Mouse (Mus musculus) T-helper 1 cell (primary cell): ENCODE measurements around the gene Zp2.

ENCODE experiments used
- in situ Hi-C: fragments of 300-600 bp; cut with MboI, MseI; formaldehyde crosslinking; loops from one replicate; pipeline ENCODE4 v1.15.1; 2025; ENCODE audit warnings: high pct_unique_total_duplicates

Zp2 gene

DNA sequence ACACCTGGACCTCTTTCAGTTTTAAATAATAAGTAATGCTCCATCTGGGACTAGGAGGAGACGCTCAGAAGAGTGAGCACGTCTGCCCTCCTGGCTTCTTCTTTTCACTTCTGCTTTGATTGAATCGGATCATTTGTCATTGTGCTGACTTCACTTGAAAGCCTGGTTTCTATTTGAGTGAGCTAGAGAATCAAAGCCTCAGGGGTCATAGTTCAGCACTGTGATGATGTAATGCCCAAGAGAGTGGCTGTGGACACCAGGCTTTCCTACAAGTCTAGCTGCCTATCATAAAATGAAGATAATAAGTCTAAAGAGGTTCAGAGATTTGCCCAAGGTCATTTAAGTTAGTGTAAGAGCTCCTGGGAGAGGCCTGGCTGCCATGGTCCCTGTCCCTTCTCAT is 5.2 kb upstream of the Zp2 start:
- in situ Hi-C loops = no loop called here

DNA sequence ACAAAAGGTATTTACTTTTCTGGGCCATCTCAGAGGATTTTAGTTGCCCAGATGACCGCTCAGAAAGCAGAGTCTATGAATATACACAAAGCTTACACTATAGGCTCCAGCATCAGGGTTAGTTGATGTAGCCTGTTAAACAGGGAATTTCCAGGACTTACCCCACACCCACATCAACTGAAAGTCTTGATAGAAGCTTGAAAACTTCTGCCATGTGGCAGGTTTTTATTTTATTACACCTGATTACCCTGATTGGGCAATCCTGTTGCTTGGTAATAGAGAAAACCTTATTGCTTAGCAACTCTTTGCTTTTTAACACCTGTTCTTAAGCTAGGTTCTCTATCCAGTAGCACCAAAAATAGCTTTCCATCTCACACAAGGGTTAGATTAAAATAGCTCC is 2.3 kb downstream of the Zp2 start:
- in situ Hi-C loops = no loop called here

DNA sequence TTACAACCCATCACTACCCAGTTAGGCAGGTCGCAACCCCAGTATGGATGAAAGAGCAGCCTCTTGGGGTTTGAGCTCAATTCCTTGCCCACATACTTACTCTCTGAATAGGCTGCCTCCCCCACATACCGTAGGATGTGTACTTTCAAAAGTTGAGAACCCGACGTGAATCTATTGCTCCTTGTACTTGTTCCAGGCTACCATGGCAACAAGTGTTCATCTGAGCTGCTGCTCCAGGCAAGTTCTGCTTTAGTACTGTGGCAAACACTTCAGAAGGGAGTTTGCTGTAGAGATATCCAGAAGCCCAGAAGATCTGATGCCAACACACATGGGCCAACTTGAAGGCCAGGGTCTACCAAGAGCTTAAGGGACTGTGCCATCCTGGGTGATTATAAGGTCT is 16.1 kb downstream of the Zp2 start:
- in situ Hi-C loops = no loop called here

DNA sequence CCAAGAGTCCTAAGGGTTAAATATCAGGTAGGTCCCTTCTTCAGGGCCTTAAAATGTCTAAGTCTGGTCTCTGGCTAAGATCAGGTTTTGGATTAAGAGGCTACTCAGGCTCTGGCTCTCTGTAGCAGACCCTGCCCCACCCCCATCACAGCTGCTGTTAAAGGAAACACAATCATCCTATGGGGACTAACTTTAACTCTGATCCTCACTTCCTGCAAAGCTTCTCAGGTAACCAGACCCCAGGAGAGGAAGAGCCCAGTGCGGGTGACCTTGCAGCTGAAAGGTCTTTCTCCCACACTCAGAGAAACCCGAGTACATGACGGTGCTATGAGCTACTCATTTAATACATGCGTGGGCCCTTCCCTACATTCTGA is 17.4 kb downstream of the Zp2 start:
- in situ Hi-C loops = no loop called here

DNA sequence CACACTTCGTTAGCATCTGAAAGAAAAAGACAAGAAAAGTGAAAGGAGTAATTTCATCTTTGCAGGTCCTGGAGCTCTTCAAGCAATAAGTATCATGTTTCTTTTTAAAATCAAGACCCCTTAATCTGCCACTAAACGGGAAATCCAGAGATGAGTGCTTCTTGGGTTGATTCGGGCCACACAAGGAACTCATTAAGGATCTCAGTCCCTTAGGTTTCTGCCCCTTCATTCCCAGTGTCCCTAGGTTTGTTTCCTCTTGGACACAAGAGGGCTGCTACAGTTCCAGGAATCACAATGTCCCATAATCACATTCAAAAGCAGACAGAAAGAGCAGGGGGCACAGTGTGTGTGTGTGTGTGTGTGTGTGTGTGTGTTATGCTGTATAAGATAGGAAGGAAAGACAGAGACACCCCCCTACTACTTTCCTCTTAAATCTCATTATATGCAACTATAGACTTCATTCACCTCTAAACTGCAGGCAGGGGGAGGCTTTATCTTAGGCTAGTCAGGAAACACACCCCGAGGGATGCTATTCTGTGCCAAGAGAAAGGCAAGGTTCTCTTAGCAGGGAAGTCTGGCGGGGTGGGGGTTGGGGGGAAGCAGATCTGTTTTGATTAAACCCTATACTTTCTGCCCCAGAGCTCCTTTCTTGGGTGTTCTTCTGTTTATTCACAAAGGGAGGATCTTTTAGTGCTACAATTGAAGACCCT is 18.0 kb downstream of the Zp2 start:
- in situ Hi-C loops = no loop called here

DNA sequence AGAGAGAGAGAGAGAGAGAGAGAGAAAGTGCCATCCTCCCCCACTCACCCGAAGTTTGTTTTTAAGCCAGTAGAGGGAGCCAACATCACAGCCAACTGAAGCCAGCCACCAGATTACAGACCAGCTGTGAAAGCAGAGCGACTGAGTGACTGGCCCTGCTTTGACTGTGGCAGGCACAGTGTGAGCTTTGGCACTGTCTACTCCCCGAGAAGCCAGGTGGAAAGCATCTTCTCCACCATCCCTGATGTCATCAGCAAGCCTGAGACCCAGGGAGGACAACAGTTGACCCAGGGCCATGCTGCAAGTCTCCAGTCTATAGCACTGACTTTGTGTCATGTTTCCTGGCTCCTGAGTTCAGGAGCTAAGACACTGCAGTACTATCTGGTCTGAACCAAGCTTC is 20.2 kb downstream of the Zp2 start:
- in situ Hi-C loops = loop anchor here (25.0 kb wide), 1 partner anchor 637 kb away; no protein-coding TSS in a partner anchor

DNA sequence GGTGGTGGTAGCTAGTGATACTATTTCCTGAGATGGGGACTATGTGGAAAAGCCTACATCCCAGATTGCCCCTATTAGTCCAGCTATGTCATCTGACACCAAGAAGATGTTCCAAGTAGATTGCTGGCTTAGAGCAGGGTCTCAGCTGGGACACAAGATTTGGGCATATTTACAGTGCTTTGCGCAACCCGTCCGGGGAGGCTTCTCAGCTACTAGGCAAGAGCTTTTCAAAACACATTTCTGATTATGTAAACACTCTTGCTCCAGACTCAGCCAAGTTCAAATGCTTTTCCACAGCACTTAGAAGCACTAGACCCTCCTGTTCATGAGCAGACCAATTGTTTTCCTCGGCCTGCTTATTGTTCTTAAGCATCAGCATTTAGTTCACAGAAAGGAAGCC is 21.3 kb downstream of the Zp2 start:
- in situ Hi-C loops = loop anchor here (25.0 kb wide), 1 partner anchor 639 kb away; no protein-coding TSS in a partner anchor

DNA sequence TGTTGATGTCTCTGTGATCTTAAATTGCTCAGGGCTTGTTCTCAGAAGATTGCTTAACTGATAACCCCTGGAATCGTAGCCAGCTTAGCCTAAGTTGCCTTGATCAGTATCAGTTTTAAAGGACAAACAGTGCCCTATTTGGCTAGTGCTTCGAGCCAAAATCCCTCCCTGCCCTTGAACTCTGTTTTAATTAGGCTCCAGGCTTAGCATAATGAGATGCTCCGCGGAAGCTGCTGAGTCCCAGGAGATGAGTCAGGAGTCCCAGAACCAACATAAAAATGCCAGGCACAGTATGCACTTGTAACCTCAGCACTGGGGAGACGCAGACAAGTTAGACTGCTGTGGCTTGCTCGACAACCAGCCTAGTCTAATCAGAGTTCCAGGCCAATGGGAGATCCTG is 27.6 kb downstream of the Zp2 start:
- in situ Hi-C loops = loop anchor here (10.0 to 25.0 kb wide), 2 partner anchors 645 to 987 kb away; no protein-coding TSS in a partner anchor

DNA sequence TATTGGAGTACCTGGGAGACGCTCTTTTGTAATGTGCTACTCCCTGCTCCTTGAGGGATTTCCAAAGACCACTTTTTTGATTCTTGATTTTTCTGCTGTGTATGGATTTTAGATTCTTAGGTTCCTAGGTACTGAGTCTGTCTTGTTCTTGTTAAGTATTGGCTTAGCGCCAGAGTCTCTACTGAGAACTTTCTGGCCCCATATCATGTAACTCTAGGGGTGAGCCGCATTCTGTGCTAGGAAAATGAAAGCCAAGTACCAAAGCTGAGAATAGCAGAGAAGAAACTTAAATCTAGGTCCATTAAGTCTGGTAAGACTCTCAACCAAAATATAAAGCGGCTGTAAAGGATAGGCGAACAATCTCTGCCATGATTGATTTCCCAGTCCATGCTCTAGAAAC is 28.1 kb downstream of the Zp2 start:
- in situ Hi-C loops = loop anchor here (10.0 to 25.0 kb wide), 2 partner anchors 645 to 988 kb away; no protein-coding TSS in a partner anchor

DNA sequence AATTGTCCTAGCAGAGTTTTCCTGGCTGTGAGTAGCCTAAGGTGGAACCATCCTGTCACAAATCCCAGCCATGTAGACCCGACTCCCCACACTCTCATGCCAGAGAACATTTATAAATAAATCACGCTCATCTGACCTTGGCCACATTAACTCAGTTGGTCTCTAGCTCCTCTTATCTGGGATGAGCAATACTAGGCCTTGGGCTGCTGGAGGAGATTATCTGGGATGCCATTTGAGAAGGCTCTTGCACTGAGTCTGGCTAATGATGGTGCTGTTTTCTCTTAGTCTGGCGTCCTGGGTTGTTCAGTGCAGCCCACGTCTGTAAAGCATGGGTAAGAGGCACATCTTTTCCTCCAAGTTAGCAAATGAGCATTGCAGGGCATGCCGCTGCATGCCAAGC is 35.4 kb downstream of the Zp2 start:
- in situ Hi-C loops = loop anchor here (10.0 to 25.0 kb wide), 2 partner anchors 653 to 995 kb away; no protein-coding TSS in a partner anchor

DNA sequence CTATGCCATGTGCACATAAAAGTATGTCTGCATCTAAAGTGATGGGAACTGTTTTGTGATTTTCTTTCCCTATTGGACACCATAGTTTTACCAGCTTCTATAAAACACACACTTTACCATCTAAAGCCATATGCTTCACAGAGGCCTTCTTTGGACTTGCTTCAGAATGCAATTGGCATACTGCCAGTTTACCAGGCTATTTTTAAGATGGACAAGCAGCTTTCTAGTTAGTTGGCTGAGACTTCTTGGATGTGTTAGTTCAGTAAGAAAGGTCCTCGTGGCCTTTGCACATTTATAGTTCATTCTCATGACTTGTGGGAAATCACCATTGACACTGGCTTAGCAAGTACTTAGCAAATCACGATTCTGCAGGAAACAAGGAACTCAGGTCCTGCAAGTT is 38.7 kb downstream of the Zp2 start:
- in situ Hi-C loops = loop anchor here (25.0 kb wide), 1 partner anchor 656 kb away; no protein-coding TSS in a partner anchor

DNA sequence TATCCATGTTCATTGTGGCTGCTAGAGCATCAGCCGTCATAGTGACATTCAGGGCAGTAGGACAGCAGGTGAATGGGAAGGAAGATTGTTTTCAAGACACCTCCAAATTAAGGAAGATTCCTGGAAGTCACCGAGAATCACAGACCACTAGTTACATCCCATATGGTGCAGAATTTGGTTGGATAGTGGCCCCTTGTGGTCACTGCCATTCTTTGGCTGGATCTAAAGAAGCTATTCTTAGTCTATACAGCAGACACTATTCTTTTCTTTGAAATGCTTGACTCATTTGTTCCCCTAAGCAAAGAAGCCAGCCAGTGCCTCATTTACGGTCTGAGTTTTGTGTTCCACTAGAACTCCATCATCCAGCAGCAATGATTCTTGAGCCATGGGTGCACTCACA is 40.1 kb downstream of the Zp2 start:
- in situ Hi-C loops = loop anchor here (25.0 kb wide), 1 partner anchor 657 kb away; no protein-coding TSS in a partner anchor

DNA sequence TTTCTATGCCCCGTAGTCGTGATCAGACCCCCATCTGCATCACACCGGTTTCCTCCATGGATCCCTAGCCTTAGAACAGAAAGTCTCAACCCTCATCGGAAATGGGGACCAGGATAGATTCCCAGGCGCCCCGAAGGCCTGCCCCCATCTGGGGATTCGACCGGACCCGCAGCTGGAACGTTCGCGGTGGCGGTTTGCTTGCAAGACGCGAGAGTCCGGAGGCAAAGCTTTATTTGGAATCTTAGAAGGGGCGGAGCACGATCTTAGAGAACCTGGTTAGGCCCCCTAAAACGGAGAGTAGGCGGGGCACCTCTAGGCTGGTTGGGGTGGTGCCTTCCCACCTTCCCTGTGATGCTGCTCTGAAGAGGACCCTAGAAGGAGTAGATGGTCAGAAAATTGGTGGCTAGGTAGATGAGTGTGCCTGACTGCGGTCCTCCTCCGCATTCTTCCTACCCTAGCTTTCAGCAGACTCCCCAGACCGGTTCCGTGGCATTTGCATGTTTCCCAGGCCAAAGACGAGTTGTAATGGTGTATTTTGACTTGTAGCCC is 42.0 kb downstream of the Zp2 start:
- in situ Hi-C loops = loop anchor here (25.0 kb wide), 1 partner anchor 659 kb away; no protein-coding TSS in a partner anchor

DNA sequence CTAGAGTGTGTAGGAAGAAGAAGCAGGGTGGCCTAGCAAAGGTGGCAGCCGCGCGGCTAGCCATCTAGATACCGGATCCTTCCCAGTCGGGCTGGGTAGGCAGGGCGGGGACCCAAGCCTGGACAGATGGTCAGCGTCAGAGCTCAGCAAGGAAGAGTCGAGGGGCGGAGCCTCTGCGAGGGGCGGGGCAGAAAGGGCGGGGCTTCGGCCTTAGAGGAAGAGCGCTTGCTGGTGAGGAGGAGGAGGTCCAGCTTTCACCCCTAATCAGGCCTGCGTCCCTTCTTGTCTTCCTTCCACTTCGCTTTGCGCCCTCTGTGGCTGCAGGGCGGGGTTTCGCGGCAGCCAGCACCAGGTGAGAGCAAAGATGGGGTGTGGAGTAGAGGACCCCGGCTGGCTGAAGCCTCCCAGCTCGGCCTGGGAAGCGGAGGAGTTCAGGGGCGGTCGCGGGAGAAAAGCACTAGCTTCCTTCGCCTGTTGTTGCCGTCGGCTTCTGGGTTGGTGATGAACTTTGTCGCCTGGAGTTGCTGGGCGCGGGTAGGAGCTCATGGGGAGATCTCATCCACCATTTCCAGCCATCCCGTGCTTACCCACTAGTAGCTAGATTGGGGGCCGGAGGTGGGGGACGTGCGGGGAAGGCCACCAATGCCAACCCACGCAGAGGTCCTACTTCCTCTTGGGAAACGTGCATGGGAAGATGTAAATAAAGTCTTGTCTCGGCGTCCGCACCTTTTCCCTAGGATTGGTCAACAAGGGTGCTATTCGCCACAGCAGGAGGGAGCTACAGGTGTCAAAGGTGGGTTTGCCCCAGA is 42.7 kb downstream of the Zp2 start, which contains the start of gene Tmem159:
Tmem159 (plus strand) TSS at position 190 of the 809 bp plus-strand sequence.
- in situ Hi-C loops = loop anchor here (25.0 kb wide), 1 partner anchor 660 kb away; no protein-coding TSS in a partner anchor

DNA sequence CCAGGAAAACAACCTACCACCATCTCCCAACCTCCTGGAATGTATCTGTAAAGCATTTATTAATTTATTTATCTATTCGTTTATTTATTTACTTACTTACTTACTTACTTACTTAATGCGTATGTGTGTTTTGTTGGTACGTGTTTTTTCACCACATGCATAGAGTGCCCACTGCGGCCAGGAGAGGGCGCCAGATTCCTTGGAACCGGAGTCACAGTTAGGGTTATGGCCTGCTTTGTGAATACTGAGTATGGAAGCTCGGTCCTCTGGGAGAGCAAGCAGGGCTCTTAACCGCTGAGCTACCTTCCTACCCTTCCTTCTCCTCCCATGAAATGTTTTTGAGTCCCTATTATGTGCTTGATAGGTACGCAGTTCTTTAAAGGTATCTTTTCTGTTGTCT is 46.7 kb downstream of the Zp2 start:
- in situ Hi-C loops = no loop called here

DNA sequence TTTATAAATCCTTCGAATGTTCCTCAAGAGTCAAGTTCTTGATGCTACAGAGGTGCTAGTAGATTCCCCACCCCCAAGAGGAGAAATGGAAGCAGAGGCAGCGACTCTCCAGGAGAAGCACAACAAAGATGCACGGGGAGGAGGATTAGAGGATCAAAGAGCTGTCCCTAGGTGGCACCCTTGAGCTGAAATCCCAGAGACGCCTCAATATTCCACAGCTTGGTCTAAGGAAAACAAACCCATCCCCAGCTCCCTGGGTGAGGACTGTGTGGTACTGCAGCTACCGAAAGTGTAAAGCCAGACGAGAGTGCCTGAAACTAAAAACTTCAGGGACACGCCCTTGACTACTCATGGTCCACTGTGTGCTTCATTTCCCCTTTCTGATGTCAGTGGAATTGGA is 47.2 kb downstream of the Zp2 start:
- in situ Hi-C loops = no loop called here

DNA sequence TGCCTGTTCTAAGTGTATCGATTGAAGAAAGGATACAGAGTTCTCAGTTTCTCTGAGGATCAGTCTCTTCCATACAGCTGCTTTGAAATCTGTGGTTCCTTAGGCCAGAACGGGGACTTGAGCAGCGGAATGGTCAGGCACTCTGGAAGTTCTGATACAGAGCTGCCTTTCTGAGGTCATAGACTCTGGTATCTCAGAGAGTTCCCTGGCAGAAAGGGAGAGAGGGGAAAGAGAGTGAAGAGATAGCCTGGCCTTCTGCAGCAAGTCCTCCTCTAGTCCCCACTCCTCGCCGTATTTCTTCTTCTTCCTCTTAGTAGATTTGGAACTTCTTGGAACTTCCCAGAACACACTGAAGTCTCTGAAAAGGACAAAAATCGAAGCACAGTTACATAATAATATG is 49.9 kb downstream of the Zp2 start, which contains the start of gene Dnah3:
Dnah3 (minus strand) TSS at position 101 of the 400 bp plus-strand sequence.
- in situ Hi-C loops = no loop called here

DNA sequence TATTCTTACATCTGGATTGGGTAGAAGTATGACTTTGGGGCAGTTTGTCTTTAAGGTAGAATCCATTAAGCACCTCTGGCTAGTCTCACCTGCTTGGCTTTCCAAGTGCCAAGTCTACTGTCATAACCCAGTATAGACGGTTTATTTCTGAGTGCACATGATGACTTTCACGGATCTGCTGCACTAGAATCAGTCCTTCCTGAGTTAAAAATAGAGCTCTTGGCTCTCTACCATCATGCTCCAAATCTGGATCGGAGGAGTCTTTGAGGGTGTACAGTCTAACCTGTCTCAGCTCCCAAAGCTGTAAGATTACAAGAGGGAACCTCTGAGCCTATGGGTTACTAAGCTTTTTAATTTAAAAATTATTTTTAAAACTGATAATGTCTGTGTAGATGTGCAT is 50.9 kb downstream of the Zp2 start:
- in situ Hi-C loops = no loop called here

DNA sequence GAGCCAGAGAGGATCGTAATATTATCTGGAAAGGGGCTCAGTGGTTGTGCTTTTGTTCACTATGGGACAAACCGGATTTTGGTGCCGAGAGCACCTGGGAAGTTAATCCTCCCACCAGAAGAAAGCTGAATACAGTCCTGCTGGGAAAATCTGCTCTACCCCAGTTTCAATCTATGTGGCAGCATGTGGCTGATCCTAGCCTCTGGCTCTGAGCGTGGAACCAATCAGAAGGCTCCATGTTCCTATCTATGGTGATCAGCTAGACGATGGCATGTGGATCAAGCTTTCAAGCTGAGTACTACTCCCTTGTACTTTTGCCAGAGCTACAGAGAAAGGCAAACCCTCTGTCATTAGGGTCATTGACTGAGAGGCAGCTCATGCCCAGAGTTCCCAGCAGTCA is 52.1 kb downstream of the Zp2 start:
- in situ Hi-C loops = no loop called here

DNA sequence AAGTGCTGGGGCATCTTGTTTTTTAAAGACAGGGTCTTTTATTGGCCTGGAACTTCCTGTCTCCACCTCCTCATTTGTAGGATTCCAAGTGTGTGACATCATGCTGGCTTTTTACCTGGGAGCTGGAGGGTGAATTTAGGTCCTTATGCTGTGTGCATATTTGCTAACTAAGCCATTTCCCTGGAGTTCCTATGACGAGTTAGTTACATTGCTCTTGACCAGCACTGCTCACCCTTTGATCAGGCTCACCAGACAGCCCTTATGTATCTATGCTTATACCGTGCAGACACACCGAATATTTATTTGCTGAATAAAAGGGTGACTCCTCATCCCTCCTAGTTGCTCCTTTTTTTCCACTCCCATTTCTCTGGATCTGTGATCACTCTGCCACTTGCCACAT is 64.9 kb downstream of the Zp2 start:
- in situ Hi-C loops = no loop called here
